Mouse (Mus musculus) embryonic facial prominence, embryonic 15.5 days (tissue): ENCODE measurements around the gene Tspan13. TPM values are rescaled to one million over a fixed set of nuclear protein-coding genes. Genes with fewer than 3 reads are reported as not detected.

Source experiments
- ATAC-seq: fragments of 200-750 bp; cut with Nextera tagmentation; 2 replicates; pipeline ENCODE4 v1.8.0; 2017; ENCODE audit warnings: low read depth, moderate TSS enrichment; ENCODE audit not compliant: insufficient number of reproducible peaks, low FRiP score, low TSS enrichment
- H3K27ac ChIP-seq: fragments of 300-500 bp; sonication (generic); replicated peaks from 2 replicates; pipeline ENCODE4 v1.5.1; 2015; ENCODE audit warnings: mild to moderate bottlenecking, inconsistent platforms
- H3K27me3 ChIP-seq: fragments of 300-500 bp; sonication (generic); 2 replicates; pipeline ENCODE4 v1.6.1; 2015; ENCODE audit warnings: inconsistent platforms
- H3K36me3 ChIP-seq: fragments of 300-500 bp; sonication (generic); 2 replicates; pipeline ENCODE4 v1.6.1; 2015; ENCODE audit warnings: mild to moderate bottlenecking, inconsistent platforms
- H3K4me1 ChIP-seq: fragments of 300-500 bp; sonication (generic); 2 replicates; pipeline ENCODE4 v1.6.1; 2015; ENCODE audit warnings: inconsistent platforms
- H3K4me2 ChIP-seq: fragments of 300-500 bp; sonication (generic); replicated peaks from 2 replicates; pipeline ENCODE4 v1.6.1; 2015; ENCODE audit warnings: mild to moderate bottlenecking, inconsistent platforms
- H3K4me3 ChIP-seq: fragments of 300-500 bp; sonication (generic); replicated peaks from 2 replicates; pipeline ENCODE4 v1.5.1; 2015; ENCODE audit warnings: mild to moderate bottlenecking, inconsistent platforms
- H3K9ac ChIP-seq: fragments of 300-500 bp; sonication (generic); 2 replicates; pipeline ENCODE4 v1.6.1; 2015; ENCODE audit warnings: inconsistent platforms
- H3K9me3 ChIP-seq: fragments of 300-500 bp; sonication (generic); replicated peaks from 2 replicates; pipeline ENCODE4 v1.6.1; 2016; ENCODE audit warnings: inconsistent platforms
- WGBS: fragments of 180-500 bp; shearing (Covaris S2); methylation state at CpG from one replicate; pipeline ENCODE4 v1.1.7; 2015; 5-methylcytosine and 5-hydroxymethylcytosine counted together
- polyA plus RNA-seq: library from polyadenylated mRNA; unstranded; fragments of >200 nt; fragmentation: Nextera tagmentation; extraction: Ambion mirVana; gene quantifications from 2 replicates; pipeline ENCODE4 v1.2.1, GENCODE M21; 2015

Tspan13 gene
- polyA plus RNA-seq, 1 experiment from 2014 or later, result 66.5 TPM

DNA sequence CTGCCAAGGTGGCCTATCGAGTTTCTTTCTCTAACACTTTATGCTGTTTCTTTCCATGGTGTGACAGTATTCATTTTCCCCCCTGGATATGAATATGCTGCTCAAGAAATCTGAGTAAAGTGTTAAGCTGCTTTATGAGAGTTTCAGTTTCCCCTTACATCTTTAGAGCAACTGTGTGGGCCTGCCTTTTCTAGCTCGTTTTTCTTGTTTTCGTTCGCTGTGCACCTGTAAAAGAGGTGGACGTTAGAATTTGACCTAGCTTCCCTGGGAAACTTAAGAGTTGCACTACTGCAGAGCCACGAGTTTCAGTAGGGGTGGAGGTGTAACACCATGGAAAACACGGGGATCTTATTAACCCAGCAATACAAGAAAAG lies 75.5 kb downstream of the Tspan13 start:
- no peak overlapping the region for H3K9ac ChIP-seq
- 55% methylated on average over 7 of the region's 7 CpGs for WGBS
- H3K36me3 ChIP-seq, result no peaks in the 10 kb centered on the region
- H3K27ac ChIP-seq, result no peak overlapping the region
- H3K4me1 ChIP-seq, result no peaks in the 10 kb centered on the region
- H3K9me3 ChIP-seq, result no peaks in the 10 kb centered on the region
- H3K27me3 ChIP-seq, result no peaks in the 10 kb centered on the region
- no peak for ATAC-seq
- H3K4me2 ChIP-seq, result no peak overlapping the region
- no peak overlapping the region for H3K4me3 ChIP-seq

- Histone ChIP-seq H3K27me3 (no peaks in the 10 kb centered on the region), H3K9me3 (no peaks in the 10 kb centered on the region), H3K9ac (no peak overlapping the region), H3K4me1 (no peaks in the 10 kb centered on the region), H3K36me3 (no peaks in the 10 kb centered on the region), H3K4me3 (no peak overlapping the region), H3K4me2 (no peak overlapping the region), H3K27ac (no peak overlapping the region)
- 46% methylated on average over 7 of the region's 7 CpGs for WGBS
- ATAC-seq, result no peak
These were observed 76.1 kb downstream of the Tspan13 start for GRCm38 (mm10) chr12:35966098-35966767.

Other genes with a start within 250 kb of the Tspan13 start
- gene Agr3, start 116.9 kb downstream of the Tspan13 start, polyA plus RNA-seq, result 3.6 and 5.9 TPM in 2 replicates
- gene Agr2, start 49.6 kb downstream of the Tspan13 start, polyA plus RNA-seq, result 8.9 and 13.8 TPM in 2 replicates
- 34.8 and 35.4 TPM in 2 replicates for gene Ankmy2, start 114.6 kb upstream of the Tspan13 start, polyA plus RNA-seq
- 164 and 177 TPM in 2 replicates for gene Bzw2, start 115.6 kb upstream of the Tspan13 start, polyA plus RNA-seq
- gene Lrrc72, start 210.9 kb upstream of the Tspan13 start, polyA plus RNA-seq, result 0.18 TPM in 1 of 2 replicates, not detected in the other